Mouse (Mus musculus) liver, embryonic 14.5 days (tissue): ENCODE data around the gene Bub1b. TPM values are rescaled to one million over a fixed set of nuclear protein-coding genes. Genes with fewer than 3 reads are reported as not detected.
A peak's percentile ranks its signal among the peaks of the same experiment; 100 is the strongest.
"Not testable (repeated sequence)": the region's sequence is repeated elsewhere in the genome, so short reads cannot be mapped to it uniquely, and the experiment has no call there.

ENCODE experiments used
- ATAC-seq: fragments of 200-750 bp; cut with Nextera tagmentation; 2 replicates; pipeline ENCODE4 v1.8.0; 2017; ENCODE audit warnings: moderate number of reproducible peaks, mild to moderate bottlenecking, moderate library complexity; ENCODE audit not compliant: insufficient read depth
- DNase-seq, 3 experiments: peaks; one replicate each; pipeline ENCODE4 v3.0.0-alpha.2; 2012 to 2013; ENCODE audit warnings: low read depth in 3 of 3, low spot score in 3 of 3
- H3K27ac ChIP-seq: fragments of 300-500 bp; sonication (generic); 2 replicates; pipeline ENCODE4 v1.5.1; 2014; ENCODE audit warnings: moderate library complexity, mild to moderate bottlenecking, control low read depth, inconsistent platforms
- H3K27me3 ChIP-seq: fragments of 300-500 bp; sonication (generic); 2 replicates; pipeline ENCODE4 v1.6.1; 2014; ENCODE audit warnings: mild to moderate bottlenecking, low read length, moderate library complexity; ENCODE audit not compliant: control insufficient read depth, insufficient read depth
- H3K36me3 ChIP-seq: fragments of 300-500 bp; sonication (generic); replicated peaks from 2 replicates; pipeline ENCODE4 v1.6.1; 2014; ENCODE audit warnings: low read depth; ENCODE audit not compliant: control insufficient read depth, insufficient read depth
- H3K4me1 ChIP-seq, 2 experiments: fragments of 200-500 bp in 1 of 2; fragments of 300-500 bp in 1 of 2; sonication (generic) in 1 of 2; replicated peaks; 2 replicates each; pipeline ENCODE4 v1.6.1; 2012 to 2014; ENCODE audit warnings: antibody characterized with exemption in 1 of 2, inconsistent platforms in 1 of 2, low read length in 1 of 2; ENCODE audit not compliant: control insufficient read depth in 2 of 2, insufficient read depth in 2 of 2
- H3K4me2 ChIP-seq: fragments of 300-500 bp; sonication (generic); 2 replicates; pipeline ENCODE4 v1.6.1; 2014; ENCODE audit warnings: low read depth, mild to moderate bottlenecking, control low read depth, moderate library complexity
- H3K4me3 ChIP-seq, 2 experiments: fragments of 200-500 bp in 1 of 2; fragments of 300-500 bp in 1 of 2; sonication (generic) in 1 of 2; 2 replicates each; pipeline ENCODE4 v1.5.1; 2012 to 2014; ENCODE audit warnings: low read depth in 2 of 2, low read length in 2 of 2, mild to moderate bottlenecking in 2 of 2, control low read depth in 1 of 2, inconsistent platforms in 1 of 2, moderate library complexity in 1 of 2; ENCODE audit not compliant: insufficient read depth in 1 of 2
- H3K9ac ChIP-seq: fragments of 300-500 bp; sonication (generic); replicated peaks from 2 replicates; pipeline ENCODE4 v1.6.1; 2014; ENCODE audit warnings: mild to moderate bottlenecking, control low read depth, moderate library complexity
- H3K9me3 ChIP-seq: fragments of 300-500 bp; sonication (generic); 2 replicates; pipeline ENCODE4 v1.6.1; 2016; ENCODE audit warnings: low read length, mixed read lengths; ENCODE audit not compliant: control insufficient read depth
- CTCF ChIP-seq: IDR thresholded peaks from 2 replicates; pipeline ENCODE4 v1.5.1; 2016; ENCODE audit warnings: antibody characterized with exemption, low read depth, control low read depth
- EP300 ChIP-seq: IDR thresholded peaks from 2 replicates; pipeline ENCODE4 v1.6.1; 2016; ENCODE audit warnings: antibody characterized with exemption, low read depth
- WGBS: fragments of 180-500 bp; shearing (Covaris S2); extraction: QIAGEN DNeasy Blood & Tissue Kit; methylation state at CpG from one replicate; pipeline ENCODE4 v1.1.7; 2014; ENCODE audit not compliant: insufficient replicate concordance; 5-methylcytosine and 5-hydroxymethylcytosine counted together
- polyA plus RNA-seq, 2 experiments: library from polyadenylated mRNA; depleted of rRNA in 1 of 2; stranded (reverse) in 1 of 2; unstranded in 1 of 2; fragments of >200 nt; fragmentation: Nextera tagmentation in 1 of 2; extraction: Ambion mirVana in 1 of 2; gene quantifications; 2 replicates each; pipeline versions ENCODE4 v1.2.1 to v1.2.3; 2012 to 2014

Bub1b gene
- polyA plus RNA-seq (2012; rRNA removed), result 26.0 and 33.6 TPM in 2 replicates
- 40.2 and 46.6 TPM in 2 replicates for polyA plus RNA-seq (2014; fragmentation: Nextera tagmentation; extraction: Ambion mirVana)

- Histone ChIP-seq H3K9ac (peak within 1 kb of the TSS; percentile 93), H3K36me3 (peaks cover 30% of the 10 kb centered on the region), H3K4me1 (peaks cover 3 to 18% of the 10 kb centered on the region in 2 experiments; a peak in 3 of 4 replicates), H3K27me3 (no peaks in the 10 kb centered on the region), H3K4me2 (peak within 1 kb of the TSS; percentile 80), H3K27ac (peak within 1 kb of the TSS; percentile 43; the same call in 1 of the 2 replicates), H3K9me3 (no peaks in the 10 kb centered on the region), H3K4me3 (peak within 1 kb of the TSS; percentile 96 to 97)
- DNase-seq (peak; percentile 86 to 91 (median 89)), ATAC-seq (peak; percentile 96)
- WGBS, result 5% methylated on average over 41 of the region's 41 CpGs
- TF ChIP-seq EP300 (no peak), CTCF (no peak)
Observed at GRCm38 (mm10) chr2:118597673-118598568, at the start of gene Bub1b. Bub1b (plus strand) TSS chr2:118598211.

- TF ChIP-seq CTCF, result no peak
- no peak for TF ChIP-seq EP300
- Histone ChIP-seq H3K4me3 (peak overlapping the region; percentile 57), H3K4me2 (peak overlapping the region; percentile 61), H3K9me3 (no peaks in the 10 kb centered on the region), H3K27ac (no peak overlapping the region), H3K27me3 (peaks cover 23% of the 10 kb centered on the region), H3K4me1 (peaks cover 0 to 24% of the 10 kb centered on the region in 2 experiments), H3K9ac (no peak overlapping the region), H3K36me3 (no peaks in the 10 kb centered on the region)
- DNase-seq (no peak), ATAC-seq (no peak)
- whole genome bisulfite sequencing, result 1% methylated on average over 18 of the region's 18 CpGs
Observed at GRCm38 (mm10) chr2:118548421-118549221, 49.4 kb upstream of the Bub1b start.

GRCm38 (mm10) chr2:118549507-118550473 lies 48.2 kb upstream of the Bub1b start, which contains the start of gene Bmf:
Bmf (minus strand) TSS chr2:118549687.
- TF ChIP-seq EP300, result no peak
- TF ChIP-seq CTCF, result no peak
- no peaks in the 10 kb centered on the region for H3K9me3 ChIP-seq
- whole genome bisulfite sequencing, result under 1% methylated on average over 45 of the region's 45 CpGs
- DNase-seq, result peak; percentile 57 to 75 (median 57)
- H3K4me2 ChIP-seq, result peak within 1 kb of the TSS; percentile 61
- H3K36me3 ChIP-seq, result no peaks in the 10 kb centered on the region
- H3K27ac ChIP-seq, result no peak within 1 kb of the TSS
- peak; percentile 72 for ATAC-seq
- H3K27me3 ChIP-seq, result peaks cover 23% of the 10 kb centered on the region
- H3K4me1 ChIP-seq, result peaks cover 0 to 25% of the 10 kb centered on the region in 2 experiments
- peak within 1 kb of the TSS; percentile 21; the same call in 1 of the 2 replicates for H3K9ac ChIP-seq
- peak within 1 kb of the TSS; percentile 57 for H3K4me3 ChIP-seq

GRCm38 (mm10) chr2:118551606-118552005 lies 46.4 kb upstream of the Bub1b start:
- Histone ChIP-seq H3K36me3 (no peaks in the 10 kb centered on the region), H3K4me3 (no peak overlapping the region), H3K4me2 (no peak overlapping the region), H3K27ac (no peak overlapping the region), H3K27me3 (peaks cover 23% of the 10 kb centered on the region), H3K9ac (no peak overlapping the region), H3K9me3 (no peaks in the 10 kb centered on the region), H3K4me1 (peaks cover 0 to 13% of the 10 kb centered on the region in 2 experiments)
- WGBS, result 64% methylated on average over 2 of the region's 2 CpGs
- no peak for DNase-seq
- TF ChIP-seq CTCF (no peak), EP300 (no peak)
- no peak for ATAC-seq

GRCm38 (mm10) chr2:118554356-118554990 lies 43.5 kb upstream of the Bub1b start:
- peak in 1 of 3 experiments; percentile 47 for DNase-seq
- H3K9ac ChIP-seq, result peak overlapping the region; percentile 63
- WGBS, result 46% methylated on average over 15 of the region's 17 CpGs
- peak overlapping the region; percentile 57 for H3K4me2 ChIP-seq
- not testable (repeated sequence) for H3K27me3 ChIP-seq, H3K9me3 ChIP-seq, H3K36me3 ChIP-seq, H3K4me1 ChIP-seq
- peak; percentile 85 for ATAC-seq
- peak overlapping the region; percentile 53 for H3K27ac ChIP-seq
- peak overlapping the region; percentile 60 to 79 for H3K4me3 ChIP-seq
